Mouse (Mus musculus) liver, adult 2 months (tissue): ENCODE results near the gene Ptpn11.

Source experiments
- CTCF ChIP-seq: fragments of 200-500 bp; IDR thresholded peaks from 2 replicates; pipeline ENCODE4 v1.5.1; 2011; ENCODE audit warnings: low read depth, low read length, control low read depth
- POLR2A ChIP-seq: fragments of 200-500 bp; IDR thresholded peaks from 2 replicates; pipeline ENCODE4 v1.6.1; 2011; ENCODE audit warnings: low read length, control low read depth; ENCODE audit not compliant: insufficient read depth; ENCODE audit errors: extremely low read depth

GRCm38 (mm10) chr5:121082605-121083004, 108.6 kb downstream of the Ptpn11 start:
- TF ChIP-seq CTCF: no peak
- no peak for TF ChIP-seq POLR2A
